Mouse (Mus musculus) stomach, postnatal 0 days (tissue): ENCODE results near the gene Egfem1. TPM values are rescaled to one million over a fixed set of nuclear protein-coding genes. Genes with fewer than 3 reads are reported as not detected.

Experiments
- ATAC-seq: fragments of 200-750 bp; cut with Nextera tagmentation; 2 replicates; pipeline ENCODE4 v1.8.0; 2017; ENCODE audit not compliant: low FRiP score, low TSS enrichment
- DNase-seq: peaks from one replicate; pipeline ENCODE4 v3.0.0-alpha.2; 2016; ENCODE audit warnings: low spot score
- H3K27ac ChIP-seq: fragments of 300-500 bp; sonication (generic); replicated peaks from 2 replicates; pipeline ENCODE4 v1.5.1; 2014; ENCODE audit warnings: mild to moderate bottlenecking, control low read depth
- H3K27me3 ChIP-seq: fragments of 300-500 bp; sonication (generic); 2 replicates; pipeline ENCODE4 v1.6.1; 2014; ENCODE audit warnings: low read length; ENCODE audit not compliant: control insufficient read depth, insufficient read depth
- H3K36me3 ChIP-seq: fragments of 300-500 bp; sonication (generic); 2 replicates; pipeline ENCODE4 v1.6.1; 2014; ENCODE audit warnings: low read length, mixed read lengths; ENCODE audit not compliant: control insufficient read depth, insufficient read depth
- H3K4me1 ChIP-seq: fragments of 300-500 bp; sonication (generic); replicated peaks from 2 replicates; pipeline ENCODE4 v1.6.1; 2014; ENCODE audit warnings: antibody characterized with exemption; ENCODE audit not compliant: control insufficient read depth, insufficient read depth
- H3K4me2 ChIP-seq: fragments of 300-500 bp; sonication (generic); replicated peaks from 2 replicates; pipeline ENCODE4 v1.6.1; 2014; ENCODE audit warnings: low read depth, mild to moderate bottlenecking, control low read depth, moderate library complexity
- H3K4me3 ChIP-seq: fragments of 300-500 bp; sonication (generic); 2 replicates; pipeline ENCODE4 v1.5.1; 2014; ENCODE audit warnings: low read depth, low read length, control low read depth
- H3K9ac ChIP-seq: fragments of 300-500 bp; sonication (generic); 2 replicates; pipeline ENCODE4 v1.6.1; 2014; ENCODE audit warnings: mild to moderate bottlenecking, low read length, control low read depth, mixed read lengths
- H3K9me3 ChIP-seq: fragments of 300-500 bp; sonication (generic); 2 replicates; pipeline ENCODE4 v1.6.1; 2016; ENCODE audit warnings: low read length; ENCODE audit not compliant: control insufficient read depth
- CTCF ChIP-seq: IDR thresholded peaks from 2 replicates; pipeline ENCODE4 v1.5.1; 2016; ENCODE audit warnings: antibody characterized with exemption, low read depth, mild to moderate bottlenecking, moderate library complexity
- EP300 ChIP-seq: optimal IDR thresholded peaks from 2 replicates; pipeline ENCODE3; 2016; ENCODE audit warnings: antibody characterized with exemption
- WGBS: fragments of 180-500 bp; shearing (Covaris S2); extraction: QIAGEN DNeasy Blood & Tissue Kit; methylation state at CpG from one replicate; pipeline ENCODE4 v1.1.7; 2014; 5-methylcytosine and 5-hydroxymethylcytosine counted together
- polyA plus RNA-seq: library from polyadenylated mRNA; unstranded; fragments of >200 nt; fragmentation: Nextera tagmentation; extraction: Ambion mirVana; gene quantifications from 2 replicates; pipeline ENCODE4 v1.2.1, GENCODE M21; 2015

Gene Egfem1
- 0.16 and 0.21 TPM in 2 replicates for polyA plus RNA-seq

GRCm38 (mm10) chr3:29081952-29082295 lies at the start of gene Egfem1:
Egfem1 (plus strand) TSS chr3:29082023.
- Histone ChIP-seq H3K27ac (no peak within 1 kb of the TSS), H3K4me3 (peak within 1 kb of the TSS; percentile 35), H3K9me3 (no peaks in the 10 kb centered on the region), H3K4me1 (no peaks in the 10 kb centered on the region), H3K9ac (no peak within 1 kb of the TSS), H3K4me2 (peak within 1 kb of the TSS; percentile 56), H3K27me3 (no peaks in the 10 kb centered on the region; the same call in 1 of the 2 replicates), H3K36me3 (no peaks in the 10 kb centered on the region)
- no peak for DNase-seq
- WGBS: 8% methylated on average over 12 of the region's 12 CpGs
- TF ChIP-seq EP300: no peak
- no peak for TF ChIP-seq CTCF
- ATAC-seq: no peak

- Histone ChIP-seq H3K9ac (no peak overlapping the region), H3K27me3 (no peaks in the 10 kb centered on the region), H3K4me1 (no peaks in the 10 kb centered on the region), H3K36me3 (no peaks in the 10 kb centered on the region), H3K27ac (no peak overlapping the region), H3K4me2 (no peak overlapping the region), H3K4me3 (no peak overlapping the region), H3K9me3 (no peaks in the 10 kb centered on the region)
- ATAC-seq (no peak), DNase-seq (no peak)
- WGBS: 66% methylated on average over 2 of the region's 2 CpGs
- TF ChIP-seq CTCF (no peak), EP300 (no peak)
Measured at GRCm38 (mm10) chr3:29033107-29033506, 48.7 kb upstream of the Egfem1 start.

GRCm38 (mm10) chr3:29036146-29036545 lies 45.7 kb upstream of the Egfem1 start:
- Histone ChIP-seq H3K27ac (no peak overlapping the region), H3K9me3 (no peaks in the 10 kb centered on the region), H3K4me2 (no peak overlapping the region), H3K4me1 (no peaks in the 10 kb centered on the region), H3K9ac (no peak overlapping the region), H3K4me3 (no peak overlapping the region), H3K36me3 (no peaks in the 10 kb centered on the region), H3K27me3 (no peaks in the 10 kb centered on the region)
- DNase-seq (no peak), ATAC-seq (no peak)
- 3% methylated on average over 3 of the region's 3 CpGs for WGBS
- TF ChIP-seq EP300 (no peak), CTCF (peak; percentile 88)

- DNase-seq: no peak
- TF ChIP-seq EP300 (no peak), CTCF (no peak)
- Histone ChIP-seq H3K36me3 (no peaks in the 10 kb centered on the region), H3K27ac (no peak overlapping the region), H3K4me3 (no peak overlapping the region), H3K9ac (no peak overlapping the region), H3K4me1 (no peaks in the 10 kb centered on the region), H3K9me3 (no peaks in the 10 kb centered on the region), H3K27me3 (no peaks in the 10 kb centered on the region), H3K4me2 (no peak overlapping the region)
- no peak for ATAC-seq
Measured at GRCm38 (mm10) chr3:29036620-29037019, 45.2 kb upstream of the Egfem1 start.

- Histone ChIP-seq H3K4me3 (no peak overlapping the region), H3K27me3 (no peaks in the 10 kb centered on the region), H3K27ac (no peak overlapping the region), H3K9ac (no peak overlapping the region), H3K36me3 (no peaks in the 10 kb centered on the region), H3K9me3 (no peaks in the 10 kb centered on the region), H3K4me1 (no peaks in the 10 kb centered on the region), H3K4me2 (no peak overlapping the region)
- TF ChIP-seq CTCF: no peak
- no peak for TF ChIP-seq EP300
- DNase-seq: no peak
- no peak for ATAC-seq
- WGBS: 86% methylated on average over 7 of the region's 7 CpGs
Measured at GRCm38 (mm10) chr3:29040064-29040463, 41.8 kb upstream of the Egfem1 start.

GRCm38 (mm10) chr3:29046281-29046680 lies 35.5 kb upstream of the Egfem1 start:
- Histone ChIP-seq H3K9me3 (no peaks in the 10 kb centered on the region), H3K27ac (no peak overlapping the region), H3K27me3 (no peaks in the 10 kb centered on the region), H3K4me2 (no peak overlapping the region), H3K4me3 (no peak overlapping the region), H3K9ac (no peak overlapping the region), H3K36me3 (no peaks in the 10 kb centered on the region), H3K4me1 (no peaks in the 10 kb centered on the region)
- WGBS: 66% methylated on average over 5 of the region's 5 CpGs
- TF ChIP-seq CTCF: no peak
- no peak for TF ChIP-seq EP300
- no peak for ATAC-seq
- DNase-seq: no peak
